Mouse (Mus musculus): ENCODE data around the gene Filip1. TPM values are rescaled to one million over a fixed set of nuclear protein-coding genes. Genes with fewer than 3 reads are reported as not detected.

The Filip1 gene
- total and polyA plus RNA-seq, 3 experiments: 0.71 to 1.5 (median 1.3) TPM

DNA sequence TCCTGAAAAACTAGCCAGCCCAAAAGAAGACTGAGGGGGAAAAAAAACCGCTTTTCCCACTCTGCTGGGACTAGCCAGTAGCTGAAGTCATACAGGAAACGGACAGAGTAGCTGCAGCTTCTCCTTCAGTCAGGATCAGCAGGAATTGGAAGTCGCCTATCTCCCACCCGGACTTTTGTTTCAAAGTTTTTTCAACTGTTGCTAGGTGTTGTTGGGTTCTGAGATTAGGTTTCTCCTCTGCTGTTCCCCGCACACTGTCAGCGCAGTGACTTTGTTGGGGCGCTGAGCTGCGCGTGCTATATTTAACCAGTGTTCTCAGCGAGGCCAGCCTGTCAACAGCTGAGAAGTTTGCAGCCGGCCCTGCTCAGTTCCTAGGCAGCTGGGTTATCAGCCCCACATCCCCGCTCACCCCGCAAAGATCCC, 35.1 kb downstream of the Filip1 start:
- no peak for DNase-seq (ENCODE audit: extremely low read depth)
- H3K36me3 ChIP-seq (replicated peaks in 1 of 2; ENCODE audit: control insufficient read depth in 1 of 2, insufficient read depth in 1 of 2, low read length in 1 of 2): no peaks in the 10 kb centered on the region
- no peaks in the 10 kb centered on the region for H3K79me2 ChIP-seq (replicated peaks; ENCODE audit: control insufficient read depth, extremely low read depth, insufficient read depth, poor library complexity, severe bottlenecking)
- dilution Hi-C loops (cut with MboI; ENCODE audit: extremely low pct_ligation_motif_present, extremely low pct_unique_long_range_greater_than_20kb, low sequenced_read_pairs) (no loop called here), in situ Hi-C loops (cut with MboI; ENCODE audit: low pct_ligation_motif_present, low pct_unique_long_range_greater_than_20kb, low sequenced_read_pairs) (loop anchor here (25.0 kb wide), 1 partner anchor 90 kb away; no protein-coding TSS in a partner anchor)
- peaks cover 2 to 3% of the 10 kb centered on the region in 2 experiments; a peak in 1 of 4 replicates for H3K4me1 ChIP-seq (ENCODE audit: control insufficient read depth in 1 of 2, insufficient read depth in 2 of 2)
- peak overlapping the region in 2 of 3 experiments; percentile 0 to 4 for H3K4me3 ChIP-seq (replicated peaks in 1 of 3; ENCODE audit: low read depth in 2 of 3, low read length in 2 of 3, poor library complexity in 1 of 3)
- H3K9ac ChIP-seq (ENCODE audit: insufficient read depth, low read depth): no peak overlapping the region
- H3K9me3 ChIP-seq (replicated peaks; ENCODE audit: low read length): no peaks in the 10 kb centered on the region
- H3K4me2 ChIP-seq (ENCODE audit: insufficient read depth, low read depth, poor library complexity, severe bottlenecking): peak overlapping the region; percentile 97
- no peaks in the 10 kb centered on the region for H3K27me3 ChIP-seq (replicated peaks)
- no peak overlapping the region for H3K27ac ChIP-seq (ENCODE audit: insufficient read depth, low read depth)
- TF ChIP-seq CHD1 (IDR thresholded peaks at IDR 0.05; ENCODE audit: low read depth, low read length) (no peak), MEF2A (IDR thresholded peaks at IDR 0.05; ENCODE audit: borderline replicate concordance, low read depth, low read length) (peak; percentile 62; the same call in 1 of the 2 replicates), JUN (IDR thresholded peaks at IDR 0.05; ENCODE audit: insufficient read depth, low read depth, low read length) (0 out of 2 replicates have a peak, but pooled peaks have one; percentile 25)

DNA sequence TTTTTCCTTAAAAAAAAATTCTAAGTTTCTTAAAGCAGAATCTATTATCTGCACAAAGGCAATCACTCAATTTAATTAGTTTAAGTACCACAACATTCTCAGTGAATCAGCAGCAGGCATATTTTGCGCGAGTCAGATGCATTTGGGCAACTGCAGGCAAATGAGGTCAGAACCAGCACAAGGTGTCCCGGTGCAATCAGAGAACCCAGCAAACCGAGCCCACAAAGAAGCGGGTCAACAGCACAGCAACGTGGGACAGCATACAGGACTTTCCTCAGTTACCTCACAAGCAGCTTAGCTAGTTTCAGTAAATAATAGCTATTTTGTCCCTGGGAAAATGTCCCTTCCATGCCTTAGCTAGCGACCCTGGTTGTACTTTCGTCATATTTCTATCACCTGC, 35.9 kb downstream of the Filip1 start:
- no peaks in the 10 kb centered on the region for H3K27me3 ChIP-seq (replicated peaks)
- H3K36me3 ChIP-seq (replicated peaks in 1 of 2; ENCODE audit: control insufficient read depth in 1 of 2, insufficient read depth in 1 of 2, low read length in 1 of 2): no peaks in the 10 kb centered on the region
- H3K4me2 ChIP-seq (ENCODE audit: insufficient read depth, low read depth, poor library complexity, severe bottlenecking): peak overlapping the region; percentile 97
- dilution Hi-C loops (cut with MboI; ENCODE audit: extremely low pct_ligation_motif_present, extremely low pct_unique_long_range_greater_than_20kb, low sequenced_read_pairs): no loop called here
- no peak overlapping the region for H3K27ac ChIP-seq (ENCODE audit: insufficient read depth, low read depth)
- H3K9me3 ChIP-seq (replicated peaks; ENCODE audit: low read length): no peaks in the 10 kb centered on the region
- H3K4me3 ChIP-seq (replicated peaks in 1 of 3; ENCODE audit: low read depth in 2 of 3, low read length in 2 of 3, poor library complexity in 1 of 3): peak overlapping the region in 1 of 3 experiments; percentile 2
- no peaks in the 10 kb centered on the region for H3K79me2 ChIP-seq (replicated peaks; ENCODE audit: control insufficient read depth, extremely low read depth, insufficient read depth, poor library complexity, severe bottlenecking)
- DNase-seq (ENCODE audit: extremely low read depth): no peak
- TF ChIP-seq MXI1 (IDR thresholded peaks at IDR 0.05; ENCODE audit: low read depth, low read length) (no peak), ZKSCAN1 (IDR thresholded peaks at IDR 0.05; ENCODE audit: borderline replicate concordance, low read depth, low read length) (no peak), ELF1 (IDR thresholded peaks at IDR 0.05; ENCODE audit: low read depth, low read length) (no peak), RAD21 (IDR thresholded peaks at IDR 0.05; ENCODE audit: low read depth, low read length) (no peak), USF2 (conservative IDR thresholded peaks at IDR 0.05; ENCODE audit: low read depth, low read length) (no peak), MAZ (IDR thresholded peaks at IDR 0.05; ENCODE audit: low read depth, low read length) (no peak), ZMIZ1 (IDR thresholded peaks at IDR 0.05; ENCODE audit: low read depth, low read length) (no peak), MEF2A (IDR thresholded peaks at IDR 0.05; ENCODE audit: borderline replicate concordance, low read depth, low read length) (no peak), CHD2 (IDR thresholded peaks at IDR 0.05; ENCODE audit: low read length) (no peak), JUN (IDR thresholded peaks at IDR 0.05; ENCODE audit: insufficient read depth, low read depth, low read length) (no peak), MAFK (IDR thresholded peaks at IDR 0.05; ENCODE audit: insufficient replicate concordance, low read length) (no peak), MAX (IDR thresholded peaks at IDR 0.05; ENCODE audit: low read length) (no peak), HCFC1 (IDR thresholded peaks at IDR 0.05; ENCODE audit: low read depth, low read length) (no peak), TCF12 (IDR thresholded peaks at IDR 0.05; ENCODE audit: low read depth, low read length) (no peak), ETS1 (conservative IDR thresholded peaks at IDR 0.05; ENCODE audit: low read depth, low read length) (no peak), IRF4 (IDR thresholded peaks at IDR 0.05; ENCODE audit: low read depth, low read length) (no peak), EP300 (IDR thresholded peaks at IDR 0.05; ENCODE audit: low read length) (no peak)
- no peak overlapping the region for H3K9ac ChIP-seq (ENCODE audit: insufficient read depth, low read depth)
- in situ Hi-C loops (cut with MboI; ENCODE audit: low pct_ligation_motif_present, low pct_unique_long_range_greater_than_20kb, low sequenced_read_pairs): loop anchor here (25.0 kb wide), 1 partner anchor 89 kb away; no protein-coding TSS in a partner anchor
- peaks cover 2 to 3% of the 10 kb centered on the region in 2 experiments; a peak in 1 of 4 replicates for H3K4me1 ChIP-seq (ENCODE audit: control insufficient read depth in 1 of 2, insufficient read depth in 2 of 2)

Data from CH12.LX (cell line).